Mouse (Mus musculus): Measurements from ENCODE around the gene Ctsl. TPM values are rescaled to one million over a fixed set of nuclear protein-coding genes. Genes with fewer than 3 reads are reported as not detected.

Ctsl gene
- polyA plus RNA-seq, 1 experiment from 2014 or later = 151 TPM

DNA sequence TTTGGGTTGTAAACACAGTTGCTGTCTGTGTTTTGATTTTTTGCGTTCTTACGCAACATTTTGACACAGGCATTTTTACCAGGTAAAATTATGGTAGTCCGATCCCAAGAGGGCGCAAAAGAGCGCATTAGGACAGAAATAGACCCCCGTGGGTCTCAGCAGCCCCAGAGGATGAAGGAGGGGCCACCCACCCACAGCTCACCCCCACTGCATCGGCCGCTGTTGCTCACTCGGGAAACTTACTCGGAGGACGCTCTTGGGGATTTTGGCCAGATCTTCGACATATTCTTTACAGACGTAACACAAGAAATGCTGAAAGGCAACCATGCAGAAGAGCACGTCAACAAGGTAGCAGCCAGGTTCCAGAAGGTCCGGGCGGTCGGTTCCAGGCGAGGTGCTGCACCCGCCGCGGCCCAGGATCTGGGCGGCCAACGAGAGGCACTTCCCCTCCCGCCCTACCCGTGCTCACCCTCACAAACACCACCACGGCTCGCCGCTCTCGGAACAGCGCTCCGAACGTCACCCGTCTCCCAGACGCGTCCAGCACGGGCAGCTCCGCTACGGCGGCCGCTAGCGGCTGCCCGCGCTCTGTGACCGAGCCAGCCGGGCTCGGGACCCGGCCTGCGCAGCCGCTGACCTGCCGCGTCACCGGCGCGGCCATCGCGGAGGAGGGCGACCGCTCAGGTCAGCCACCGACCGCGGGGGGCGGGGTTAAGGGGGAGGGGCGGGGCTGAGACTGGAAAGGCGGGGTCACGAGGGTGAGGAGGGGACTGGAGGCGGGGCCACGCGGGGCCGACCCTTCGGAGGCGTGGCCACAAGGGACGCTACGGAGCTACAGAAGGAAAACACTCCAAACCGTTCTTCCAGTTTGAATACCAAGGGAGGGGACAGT is 58.4 kb downstream of the Ctsl start, which contains the start of gene Aaed1:
Gene Aaed1, minus strand, starts transcription at position 687 of the 892 bp plus-strand sequence.
- Histone ChIP-seq H3K27ac (replicated peaks; ENCODE audit: low read depth, low read length) (peak within 1 kb of the TSS; percentile 62), H3K36me3 (replicated peaks; ENCODE audit: control insufficient read depth, insufficient read depth, low read depth, low read length) (no peaks in the 10 kb centered on the region), H3K4me2 (ENCODE audit: low read depth, low read length) (peak within 1 kb of the TSS; percentile 63), H3K4me3 (ENCODE audit: low read depth, low read length) (peak within 1 kb of the TSS; percentile 65), H3K9me3 (replicated peaks; ENCODE audit: control insufficient read depth, low read length) (no peaks in the 10 kb centered on the region), H3K27me3 (ENCODE audit: control insufficient read depth, insufficient read depth, low read length) (no peaks in the 10 kb centered on the region), H3K9ac (replicated peaks; ENCODE audit: low read length) (peak within 1 kb of the TSS; percentile 52), H3K4me1 (ENCODE audit: control insufficient read depth, insufficient read depth, low read length) (no peaks in the 10 kb centered on the region)
- peak; percentile 92 for DNase-seq (ENCODE audit: low spot score)
- under 1% methylated on average over 63 of the region's 74 CpGs for WGBS
- ATAC-seq (replicated peaks; ENCODE audit: insufficient number of reproducible peaks, low FRiP score, low TSS enrichment, low read depth) = peak; percentile 86

DNA sequence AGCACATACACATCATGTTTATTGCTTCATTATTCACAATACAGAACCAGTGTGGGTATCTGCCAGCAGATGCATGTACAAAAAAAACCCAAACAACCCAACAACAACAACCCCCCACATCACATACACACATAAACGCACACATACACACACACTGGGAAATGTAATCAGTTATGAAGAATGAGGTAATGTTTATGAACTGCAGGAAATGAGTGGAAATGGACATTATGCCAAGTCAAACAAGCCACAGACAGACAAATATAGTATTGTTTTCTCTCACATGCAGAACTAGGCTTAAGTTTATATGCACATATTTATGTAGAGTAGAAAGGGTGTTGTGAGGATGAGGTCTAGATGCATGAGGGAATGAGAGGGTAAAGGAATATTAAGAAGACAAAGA is 59.4 kb downstream of the Ctsl start:
- H3K9me3 ChIP-seq (replicated peaks; ENCODE audit: control insufficient read depth, low read length) = no peaks in the 10 kb centered on the region
- no peak overlapping the region for H3K4me2 ChIP-seq (ENCODE audit: low read depth, low read length)
- no peaks in the 10 kb centered on the region for H3K36me3 ChIP-seq (replicated peaks; ENCODE audit: control insufficient read depth, insufficient read depth, low read depth, low read length)
- ATAC-seq (replicated peaks; ENCODE audit: insufficient number of reproducible peaks, low FRiP score, low TSS enrichment, low read depth) = no peak
- 85% methylated on average over 1 of the region's 1 CpGs for WGBS
- H3K27ac ChIP-seq (replicated peaks; ENCODE audit: low read depth, low read length) = no peak overlapping the region
- H3K4me1 ChIP-seq (ENCODE audit: control insufficient read depth, insufficient read depth, low read length) = no peaks in the 10 kb centered on the region
- no peak overlapping the region for H3K4me3 ChIP-seq (ENCODE audit: low read depth, low read length)
- H3K9ac ChIP-seq (replicated peaks; ENCODE audit: low read length) = no peak overlapping the region
- DNase-seq (ENCODE audit: low spot score) = no peak
- no peaks in the 10 kb centered on the region for H3K27me3 ChIP-seq (ENCODE audit: control insufficient read depth, insufficient read depth, low read length)

DNA sequence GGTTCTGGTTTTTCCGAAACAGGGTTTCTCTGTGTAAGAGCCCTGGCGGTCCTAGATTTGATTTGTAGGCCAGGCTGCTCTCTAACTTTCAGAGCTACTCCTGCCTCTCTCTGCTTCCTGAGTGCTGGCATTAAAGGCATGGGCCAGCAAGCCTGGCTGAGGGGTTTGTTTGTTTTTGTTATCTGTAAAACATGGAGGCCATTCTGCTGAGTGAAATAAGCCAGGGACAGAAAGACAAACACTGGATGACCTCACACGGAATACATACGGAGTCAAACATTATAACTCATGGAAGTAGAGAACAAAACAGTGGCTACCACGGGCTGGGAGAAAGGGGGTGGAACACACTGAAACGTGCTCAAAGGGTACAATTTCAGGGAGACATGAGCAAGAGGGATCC is 60.1 kb downstream of the Ctsl start:
- H3K4me1 ChIP-seq (ENCODE audit: control insufficient read depth, insufficient read depth, low read length) = no peaks in the 10 kb centered on the region

DNA sequence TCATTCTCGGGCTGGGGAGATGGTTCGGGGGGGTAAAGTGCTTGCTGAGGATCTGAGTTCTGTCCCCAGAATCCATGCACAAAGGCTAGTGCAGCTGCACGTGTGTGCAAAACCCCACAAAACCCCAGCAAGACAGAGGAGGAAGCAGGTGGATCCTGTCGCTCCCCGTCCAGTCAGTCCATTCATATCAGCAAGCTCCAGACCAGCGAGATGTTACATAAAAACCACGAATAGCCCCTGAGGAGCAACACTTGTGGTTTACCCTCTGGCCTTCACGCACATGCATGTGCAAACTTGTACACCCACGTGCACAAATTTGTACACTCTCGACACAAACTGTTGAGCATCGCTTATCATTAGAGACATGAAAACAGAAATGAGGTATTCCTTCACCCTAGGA is 60.8 kb downstream of the Ctsl start:
- no peaks in the 10 kb centered on the region for H3K36me3 ChIP-seq (replicated peaks; ENCODE audit: control insufficient read depth, insufficient read depth, low read depth, low read length)
- no peak overlapping the region for H3K27ac ChIP-seq (replicated peaks; ENCODE audit: low read depth, low read length)
- ATAC-seq (replicated peaks; ENCODE audit: insufficient number of reproducible peaks, low FRiP score, low TSS enrichment, low read depth) (no peak), DNase-seq (ENCODE audit: low spot score) (no peak)
- no peaks in the 10 kb centered on the region for H3K9me3 ChIP-seq (replicated peaks; ENCODE audit: control insufficient read depth, low read length)
- no peak overlapping the region for H3K4me2 ChIP-seq (ENCODE audit: low read depth, low read length)
- 89% methylated on average over 11 of the region's 11 CpGs for WGBS
- no peaks in the 10 kb centered on the region for H3K27me3 ChIP-seq (ENCODE audit: control insufficient read depth, insufficient read depth, low read length)
- H3K9ac ChIP-seq (replicated peaks; ENCODE audit: low read length) = no peak overlapping the region
- H3K4me1 ChIP-seq (ENCODE audit: control insufficient read depth, insufficient read depth, low read length) = no peaks in the 10 kb centered on the region
- no peak overlapping the region for H3K4me3 ChIP-seq (ENCODE audit: low read depth, low read length)

More for the DNA sequence above, 60.1 kb downstream of the Ctsl start:
- Histone ChIP-seq H3K4me3 (ENCODE audit: low read depth, low read length) (no peak overlapping the region), H3K9ac (replicated peaks; ENCODE audit: low read length) (no peak overlapping the region), H3K4me2 (ENCODE audit: low read depth, low read length) (no peak overlapping the region), H3K36me3 (replicated peaks; ENCODE audit: control insufficient read depth, insufficient read depth, low read depth, low read length) (no peaks in the 10 kb centered on the region), H3K9me3 (replicated peaks; ENCODE audit: control insufficient read depth, low read length) (no peaks in the 10 kb centered on the region), H3K27me3 (ENCODE audit: control insufficient read depth, insufficient read depth, low read length) (no peaks in the 10 kb centered on the region), H3K27ac (replicated peaks; ENCODE audit: low read depth, low read length) (no peak overlapping the region)
- ATAC-seq (replicated peaks; ENCODE audit: insufficient number of reproducible peaks, low FRiP score, low TSS enrichment, low read depth) = no peak
- WGBS = 77% methylated on average over 6 of the region's 6 CpGs
- DNase-seq (ENCODE audit: low spot score) = no peak

Other genes with a start within 250 kb of the Ctsl start
- gene Slc35d2, start 241.5 kb downstream of the Ctsl start, polyA plus RNA-seq (2014; fragmentation: Nextera tagmentation; extraction: Ambion mirVana) = 3.3 and 4.7 TPM in 2 replicates
- 17.9 and 18.7 TPM in 2 replicates for gene Zfp367, start 217.7 kb downstream of the Ctsl start, polyA plus RNA-seq (2014; fragmentation: Nextera tagmentation; extraction: Ambion mirVana)
- gene Habp4, start 209.1 kb downstream of the Ctsl start, polyA plus RNA-seq (2014; fragmentation: Nextera tagmentation; extraction: Ambion mirVana) = 26.0 and 26.2 TPM in 2 replicates
- gene Cdc14b, start 95.6 kb downstream of the Ctsl start, polyA plus RNA-seq (2014; fragmentation: Nextera tagmentation; extraction: Ambion mirVana) = 29.5 and 33.6 TPM in 2 replicates
- gene Aaed1, start 58.2 kb downstream of the Ctsl start, polyA plus RNA-seq (2014; fragmentation: Nextera tagmentation; extraction: Ambion mirVana) = 29.3 and 30.9 TPM in 2 replicates
- gene Cdk20, start 61.4 kb upstream of the Ctsl start, polyA plus RNA-seq (2014; fragmentation: Nextera tagmentation; extraction: Ambion mirVana) = 6.7 and 9.6 TPM in 2 replicates
- gene Fam240b, start 126.9 kb upstream of the Ctsl start, polyA plus RNA-seq (2014; fragmentation: Nextera tagmentation; extraction: Ambion mirVana) = not detected in 2 replicates

Data from embryonic facial prominence, embryonic 11.5 days (tissue).